Mouse (Mus musculus) brown adipose tissue, adult 24 weeks (tissue): ENCODE results near the gene Lif. TPM values are rescaled to one million over a fixed set of nuclear protein-coding genes. Genes with fewer than 3 reads are reported as not detected.
A peak's percentile ranks its signal among the peaks of the same experiment; 100 is the strongest.

Experiments
- H3K27ac ChIP-seq: fragments of 200-500 bp; replicated peaks from 2 replicates; pipeline ENCODE4 v1.5.1; 2012; ENCODE audit warnings: low read depth, mild to moderate bottlenecking, low read length
- H3K4me1 ChIP-seq: fragments of 200-500 bp; 2 replicates; pipeline ENCODE4 v1.6.1; 2012; ENCODE audit warnings: low read length, mixed read lengths; ENCODE audit not compliant: control insufficient read depth, insufficient read depth, insufficient read length
- H3K4me3 ChIP-seq: fragments of 200-500 bp; 2 replicates; pipeline ENCODE4 v1.5.1; 2012; ENCODE audit warnings: low read depth, mild to moderate bottlenecking, low read length, moderate library complexity; ENCODE audit not compliant: insufficient read depth
- polyA plus RNA-seq: library from polyadenylated mRNA; stranded (reverse); fragments of >200 nt; gene quantifications from 2 replicates; pipeline ENCODE4 v1.2.4, GENCODE M21; 2012; ENCODE audit not compliant: missing spikeins, insufficient read depth, insufficient read length

Lif gene
- polyA plus RNA-seq, 1 experiment: 0.36 TPM

- Histone ChIP-seq H3K4me3 (no peak overlapping the region), H3K4me1 (peaks cover 3% of the 10 kb centered on the region), H3K27ac (no peak overlapping the region)
Observed at GRCm38 (mm10) chr11:4293481-4293880, 36.1 kb downstream of the Lif start.

GRCm38 (mm10) chr11:4294047-4294446, 36.7 kb downstream of the Lif start:
- Histone ChIP-seq H3K27ac (no peak overlapping the region), H3K4me1 (peaks cover 3% of the 10 kb centered on the region), H3K4me3 (no peak overlapping the region)

- Histone ChIP-seq H3K4me3 (no peak overlapping the region), H3K4me1 (peaks cover 3% of the 10 kb centered on the region), H3K27ac (no peak overlapping the region)
Observed at GRCm38 (mm10) chr11:4294495-4295351, 37.4 kb downstream of the Lif start.

- Histone ChIP-seq H3K4me3 (no peak overlapping the region), H3K4me1 (peaks cover 10% of the 10 kb centered on the region), H3K27ac (no peak overlapping the region)
Observed at GRCm38 (mm10) chr11:4296610-4297275, 39.4 kb downstream of the Lif start.

GRCm38 (mm10) chr11:4297753-4298152, 40.4 kb downstream of the Lif start:
- Histone ChIP-seq H3K27ac (no peak overlapping the region), H3K4me3 (no peak overlapping the region), H3K4me1 (peaks cover 10% of the 10 kb centered on the region)

- Histone ChIP-seq H3K4me1 (peaks cover 10% of the 10 kb centered on the region), H3K27ac (no peak overlapping the region), H3K4me3 (no peak overlapping the region)
Observed at GRCm38 (mm10) chr11:4298615-4299014, 41.3 kb downstream of the Lif start.

GRCm38 (mm10) chr11:4299191-4299590, 41.8 kb downstream of the Lif start:
- no peak overlapping the region for H3K27ac ChIP-seq
- peaks cover 10% of the 10 kb centered on the region for H3K4me1 ChIP-seq
- H3K4me3 ChIP-seq: no peak overlapping the region

- Histone ChIP-seq H3K4me3 (no peak overlapping the region), H3K4me1 (peaks cover 8% of the 10 kb centered on the region), H3K27ac (no peak overlapping the region)
Observed at GRCm38 (mm10) chr11:4299735-4300474, 42.5 kb downstream of the Lif start.

GRCm38 (mm10) chr11:4300683-4301082, 43.3 kb downstream of the Lif start:
- peaks cover 7% of the 10 kb centered on the region for H3K4me1 ChIP-seq
- H3K27ac ChIP-seq: no peak overlapping the region
- no peak overlapping the region for H3K4me3 ChIP-seq

GRCm38 (mm10) chr11:4302363-4302913, 45.1 kb downstream of the Lif start:
- Histone ChIP-seq H3K4me3 (no peak overlapping the region), H3K4me1 (peaks cover 7% of the 10 kb centered on the region), H3K27ac (no peak overlapping the region)

GRCm38 (mm10) chr11:4303033-4303432, 45.7 kb downstream of the Lif start:
- H3K27ac ChIP-seq: no peak overlapping the region
- H3K4me1 ChIP-seq: peaks cover 7% of the 10 kb centered on the region
- H3K4me3 ChIP-seq: no peak overlapping the region

- Histone ChIP-seq H3K27ac (no peak overlapping the region), H3K4me3 (no peak overlapping the region), H3K4me1 (peaks cover 10% of the 10 kb centered on the region)
Observed at GRCm38 (mm10) chr11:4304203-4304602, 46.8 kb downstream of the Lif start.

GRCm38 (mm10) chr11:4305090-4305489, 47.7 kb downstream of the Lif start:
- Histone ChIP-seq H3K4me1 (peaks cover 6% of the 10 kb centered on the region), H3K4me3 (no peak overlapping the region), H3K27ac (no peak overlapping the region)

GRCm38 (mm10) chr11:4306086-4306485, 48.7 kb downstream of the Lif start:
- H3K27ac ChIP-seq: no peak overlapping the region
- peaks cover 3% of the 10 kb centered on the region; the same call in 1 of the 2 replicates for H3K4me1 ChIP-seq
- no peak overlapping the region for H3K4me3 ChIP-seq

- H3K4me1 ChIP-seq: peaks cover 3% of the 10 kb centered on the region; the same call in 1 of the 2 replicates
- H3K27ac ChIP-seq: peak overlapping the region; percentile 52; the same call in 1 of the 2 replicates
Observed at GRCm38 (mm10) chr11:4308060-4308513, 50.7 kb downstream of the Lif start.

More at GRCm38 (mm10) chr11:4308060-4308513, 50.7 kb downstream of the Lif start:
- no peak overlapping the region for H3K4me3 ChIP-seq
